Mouse (Mus musculus): ENCODE data around the gene Il4. TPM values are rescaled to one million over a fixed set of nuclear protein-coding genes. Genes with fewer than 3 reads are reported as not detected.

Gene Il4
- not detected for total RNA-seq (2021)
- long read RNA-seq, experiment 1: 0 reads
- long read RNA-seq, experiment 2: 0 reads

DNA sequence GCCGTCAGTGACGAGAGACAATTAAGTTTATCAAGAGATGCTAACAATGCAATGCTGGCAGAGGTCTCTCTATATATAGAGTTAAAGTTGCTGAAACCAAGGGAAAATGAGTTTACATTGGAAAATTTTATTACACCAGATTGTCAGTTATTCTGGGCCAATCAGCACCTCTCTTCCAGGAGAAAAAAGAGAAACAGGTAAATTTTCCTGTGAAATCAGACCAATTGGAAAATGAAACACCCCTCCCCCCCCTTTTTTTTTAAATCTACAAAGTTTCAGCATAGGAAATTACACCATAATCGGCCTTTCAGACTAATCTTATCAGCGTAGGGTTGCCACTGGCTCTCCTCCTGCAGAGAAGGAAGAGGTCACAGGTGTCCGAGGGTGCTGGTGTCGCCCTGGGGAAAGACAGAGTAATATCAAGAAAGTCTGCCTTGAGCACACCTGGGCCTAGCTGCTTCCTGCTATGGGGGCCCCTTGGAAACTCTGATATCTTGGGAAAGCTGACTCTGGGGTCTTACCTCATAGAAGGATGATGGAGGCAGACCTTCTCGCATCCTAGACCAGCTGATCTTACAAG lies at the start of gene Il4:
Gene Il4 (minus strand): TSS at position 51 of the 580 bp plus-strand sequence.
- no peak for TF ChIP-seq CTCF (IDR thresholded peaks at IDR 0.05)
- Histone ChIP-seq H3K27ac (no peak within 1 kb of the TSS), H3K4me3 (no peak within 1 kb of the TSS)
- intact Hi-C loops (cut with DNase I): no loop called here
- DNase-seq: no peak

DNA sequence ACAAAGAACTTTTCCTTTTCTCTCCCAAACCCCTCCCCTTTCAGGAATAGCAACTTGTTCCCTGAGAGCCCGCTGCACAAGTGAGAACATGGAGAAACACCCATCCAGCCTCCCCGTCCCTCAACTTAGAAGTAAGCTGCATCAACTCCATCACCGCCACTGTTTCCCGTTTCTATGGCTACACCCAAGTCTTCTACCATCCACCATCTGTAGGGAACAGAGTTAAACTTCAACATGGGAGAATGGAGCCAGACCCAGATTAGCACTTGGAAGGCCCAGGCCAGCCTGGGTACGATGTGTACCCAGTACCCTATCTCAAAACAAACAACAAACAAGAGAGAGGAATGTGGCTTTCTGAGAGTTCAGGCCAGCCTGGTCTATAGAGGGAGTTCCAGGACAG lies 45.6 kb upstream of the Il4 start:
- Histone ChIP-seq H3K27ac (no peak overlapping the region), H3K4me3 (no peak overlapping the region)
- no peak for TF ChIP-seq CTCF (IDR thresholded peaks at IDR 0.05)
- DNase-seq: no peak
- intact Hi-C loops (cut with DNase I): no loop called here

DNA sequence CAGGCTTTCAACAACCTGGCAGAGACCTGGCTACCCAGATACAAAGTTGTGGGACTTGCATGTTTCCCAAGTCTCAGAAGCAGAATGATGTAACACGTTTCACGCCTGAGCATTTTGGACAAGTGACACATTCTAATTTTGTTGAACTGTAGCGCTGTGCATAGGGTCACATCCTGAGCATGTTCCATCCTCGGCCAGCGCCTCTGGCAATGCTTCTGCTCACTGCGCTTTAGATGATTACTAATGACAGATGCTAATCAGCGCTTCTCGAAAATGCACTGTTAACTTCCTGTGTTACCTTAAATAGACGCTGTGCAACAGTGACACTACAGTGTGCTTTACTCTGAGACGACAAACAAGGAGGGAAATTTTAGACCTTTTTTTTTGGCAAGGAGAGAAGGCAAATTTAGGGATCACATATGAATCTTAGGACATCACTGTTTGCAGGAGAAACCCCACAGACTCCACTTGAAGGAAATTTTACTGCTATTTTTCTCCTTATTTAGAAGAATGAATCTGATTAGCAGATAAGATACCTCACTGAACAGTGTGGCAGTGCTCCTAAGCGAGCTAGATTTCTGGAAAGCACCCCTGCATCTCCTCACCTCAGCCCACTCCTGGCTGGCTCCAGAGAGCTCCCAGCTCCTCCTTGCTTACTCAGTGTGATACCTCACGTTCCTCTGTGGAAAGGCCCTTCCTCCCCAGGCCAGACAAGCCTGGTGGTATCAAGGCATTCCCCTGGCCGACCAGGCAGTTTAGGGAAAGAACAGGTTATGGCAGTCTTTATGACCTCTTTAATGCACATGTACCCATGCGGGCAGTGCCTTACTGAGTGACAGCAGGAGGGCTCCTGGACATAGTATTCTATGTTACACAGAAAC lies 44.6 kb upstream of the Il4 start:
- Histone ChIP-seq H3K4me3 (no peak overlapping the region), H3K27ac (no peak overlapping the region)
- TF ChIP-seq CTCF (IDR thresholded peaks at IDR 0.05): no peak
- no peak for DNase-seq
- intact Hi-C loops (cut with DNase I): no loop called here

DNA sequence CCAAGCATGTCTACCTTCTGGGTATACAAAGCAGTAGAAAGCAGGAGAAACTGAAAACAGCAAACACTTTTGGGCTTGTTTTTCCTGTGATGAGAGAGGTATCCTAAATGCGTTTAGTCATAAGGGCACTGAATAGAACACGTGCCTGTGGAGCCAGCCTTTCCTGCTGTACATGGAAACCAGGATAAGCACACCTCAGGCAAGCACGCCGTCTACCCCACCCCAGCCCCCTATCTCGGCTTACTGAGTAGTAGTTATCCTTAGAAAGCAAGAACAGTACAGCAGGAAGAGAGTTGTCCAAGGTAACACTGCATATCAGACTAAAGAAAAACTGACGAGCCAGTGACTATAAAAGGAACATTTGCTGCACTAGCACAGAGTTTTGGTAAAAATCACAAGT lies 39.4 kb upstream of the Il4 start:
- intact Hi-C loops (cut with DNase I): no loop called here
- no peak for DNase-seq
- no peak for TF ChIP-seq CTCF (IDR thresholded peaks at IDR 0.05)

DNA sequence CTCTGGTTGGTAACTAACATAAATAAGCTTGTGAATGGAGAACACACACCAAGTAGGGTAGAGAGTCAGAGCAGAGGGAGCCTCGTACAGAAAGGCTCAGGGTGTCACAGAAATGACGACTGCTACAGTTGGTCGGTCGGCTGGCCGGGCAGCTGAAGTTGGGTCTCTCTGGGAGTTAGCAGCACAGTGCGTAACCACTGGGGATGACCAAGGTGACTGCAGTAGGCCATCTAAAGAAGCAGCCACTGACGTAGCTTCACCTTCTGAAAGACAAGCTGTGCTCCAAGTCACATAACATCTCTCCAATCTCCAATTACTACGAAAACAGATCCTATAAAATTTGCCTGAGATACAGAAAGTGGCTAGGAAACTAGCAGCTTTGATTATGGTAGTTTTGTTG lies 38.9 kb upstream of the Il4 start:
- Histone ChIP-seq H3K4me3 (no peak overlapping the region), H3K27ac (no peak overlapping the region)
- intact Hi-C loops (cut with DNase I): no loop called here
- DNase-seq: no peak
- no peak for TF ChIP-seq CTCF (IDR thresholded peaks at IDR 0.05)

More for the DNA sequence above, 39.4 kb upstream of the Il4 start:
- H3K4me3 ChIP-seq: no peak overlapping the region
- H3K27ac ChIP-seq: no peak overlapping the region

DNA sequence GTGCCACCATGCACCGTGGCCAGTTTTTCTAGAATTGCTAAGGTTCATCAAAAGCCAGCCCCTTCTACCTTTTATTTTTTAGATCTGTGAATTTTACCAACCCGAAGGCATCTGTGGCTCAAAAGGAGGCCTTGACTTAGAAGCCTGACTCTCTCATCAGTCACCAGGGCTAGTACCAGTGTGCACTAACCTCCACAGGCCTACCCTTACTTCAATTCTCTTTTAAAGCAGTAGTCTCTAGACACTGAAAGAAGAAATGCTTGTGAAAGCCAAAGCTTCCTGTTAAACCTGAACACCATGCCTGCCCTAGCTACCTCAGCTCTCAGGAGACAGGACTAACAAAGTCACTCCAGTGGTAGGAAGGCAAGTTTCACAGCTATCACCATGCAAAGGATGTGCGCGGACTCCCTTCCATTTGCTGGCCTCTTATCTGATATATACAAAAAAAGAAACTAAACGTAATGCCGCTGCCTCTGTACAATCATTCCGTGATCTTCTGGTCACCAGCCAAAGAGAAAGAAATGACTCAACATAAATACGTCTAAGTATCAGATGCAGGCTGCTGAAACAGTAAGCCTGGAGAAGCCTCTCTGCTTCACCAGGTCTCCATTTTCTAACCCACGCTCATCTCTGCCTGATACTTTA lies 38.2 kb upstream of the Il4 start:
- intact Hi-C loops (cut with DNase I): no loop called here
- no peak overlapping the region for H3K4me3 ChIP-seq
- no peak overlapping the region for H3K27ac ChIP-seq
- no peak for TF ChIP-seq CTCF (IDR thresholded peaks at IDR 0.05)
- no peak for DNase-seq

DNA sequence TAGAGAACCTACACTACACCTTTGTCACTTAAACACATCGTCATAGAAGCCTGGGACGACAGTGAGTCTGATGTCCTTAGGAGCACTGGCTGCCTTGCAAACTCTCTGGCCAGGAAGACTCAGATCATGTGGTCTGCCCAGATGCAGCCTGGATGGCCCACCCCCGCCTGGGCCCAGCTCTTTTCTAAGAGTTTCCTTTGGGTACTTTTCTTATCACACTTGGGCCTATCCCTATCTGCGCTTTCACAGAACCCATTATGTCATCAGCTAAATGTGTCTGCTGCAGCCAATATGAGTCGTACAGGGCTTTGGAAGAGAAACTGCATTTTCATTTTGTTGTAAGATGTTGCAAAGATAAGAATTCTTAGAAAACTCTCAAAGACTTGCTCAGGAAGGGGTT lies 36.6 kb upstream of the Il4 start:
- DNase-seq: no peak
- no peak overlapping the region for H3K27ac ChIP-seq
- TF ChIP-seq CTCF (IDR thresholded peaks at IDR 0.05): no peak

DNA sequence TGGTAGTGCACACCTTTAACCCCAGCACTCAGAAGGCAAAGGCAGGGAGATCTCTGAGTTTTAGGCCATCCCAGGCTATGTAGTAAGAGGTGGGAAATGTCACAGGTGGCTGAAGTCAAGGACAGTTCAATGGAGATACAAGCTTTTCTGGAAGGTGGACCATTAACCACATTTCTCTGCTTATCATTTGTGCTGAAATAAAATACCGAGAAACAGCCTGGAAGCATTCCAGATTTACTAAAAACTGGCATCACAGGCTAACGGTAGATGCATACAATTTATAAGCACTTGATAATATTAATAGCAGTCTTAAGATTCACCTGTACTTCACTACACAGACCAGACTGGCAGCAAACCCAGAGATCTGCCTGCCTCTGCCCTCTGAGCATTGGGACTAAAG lies 34.0 kb upstream of the Il4 start:
- intact Hi-C loops (cut with DNase I): no loop called here
- DNase-seq: no peak
- TF ChIP-seq CTCF (IDR thresholded peaks at IDR 0.05): no peak
- Histone ChIP-seq H3K27ac (no peak overlapping the region), H3K4me3 (no peak overlapping the region)

More for the DNA sequence above, 36.6 kb upstream of the Il4 start:
- intact Hi-C loops (cut with DNase I): no loop called here
- H3K4me3 ChIP-seq: no peak overlapping the region

DNA sequence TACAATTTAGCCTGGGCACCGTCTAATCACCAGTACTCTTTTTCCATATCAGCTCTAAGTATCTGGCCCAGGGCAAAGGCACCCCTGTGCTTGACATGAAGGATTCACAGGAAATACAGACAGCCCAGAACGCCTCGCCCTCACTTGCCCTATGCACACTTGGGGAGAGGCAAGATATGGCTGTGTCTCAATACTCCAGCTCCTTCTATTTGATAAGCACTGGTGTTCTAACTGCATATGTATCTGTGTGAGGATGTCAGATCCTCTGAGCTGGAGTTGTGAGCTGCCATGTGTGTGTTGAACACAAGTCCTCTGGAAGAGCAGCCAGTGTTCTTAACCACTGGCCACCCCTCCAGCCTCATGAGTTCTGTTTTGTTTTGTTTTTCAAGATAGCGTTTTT lies 33.0 kb upstream of the Il4 start:
- intact Hi-C loops (cut with DNase I): no loop called here
- Histone ChIP-seq H3K27ac (no peak overlapping the region), H3K4me3 (no peak overlapping the region)
- DNase-seq: no peak
- TF ChIP-seq CTCF (IDR thresholded peaks at IDR 0.05): no peak

DNA sequence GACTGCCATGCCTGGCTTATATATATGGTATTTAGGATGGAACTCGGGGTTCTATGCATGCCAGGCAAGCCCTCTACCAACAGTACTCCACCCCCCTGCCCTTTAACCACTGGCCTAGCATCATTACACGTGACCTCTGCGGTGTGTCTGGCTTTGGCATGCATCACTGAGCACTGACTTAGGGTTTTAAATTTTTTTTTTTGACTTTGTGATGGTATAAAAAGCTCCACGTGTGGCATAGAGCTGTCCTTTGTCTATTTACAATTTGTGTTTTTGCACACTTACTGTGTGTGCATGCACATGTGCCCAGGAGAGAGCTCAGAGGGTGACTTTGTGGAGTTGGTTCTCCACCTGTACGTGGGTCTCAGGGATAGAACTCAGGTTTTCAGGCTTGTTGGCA lies 25.5 kb upstream of the Il4 start:
- no peak for DNase-seq
- no peak overlapping the region for H3K27ac ChIP-seq
- TF ChIP-seq CTCF (IDR thresholded peaks at IDR 0.05): no peak
- H3K4me3 ChIP-seq: no peak overlapping the region
- intact Hi-C loops (cut with DNase I): no loop called here

DNA sequence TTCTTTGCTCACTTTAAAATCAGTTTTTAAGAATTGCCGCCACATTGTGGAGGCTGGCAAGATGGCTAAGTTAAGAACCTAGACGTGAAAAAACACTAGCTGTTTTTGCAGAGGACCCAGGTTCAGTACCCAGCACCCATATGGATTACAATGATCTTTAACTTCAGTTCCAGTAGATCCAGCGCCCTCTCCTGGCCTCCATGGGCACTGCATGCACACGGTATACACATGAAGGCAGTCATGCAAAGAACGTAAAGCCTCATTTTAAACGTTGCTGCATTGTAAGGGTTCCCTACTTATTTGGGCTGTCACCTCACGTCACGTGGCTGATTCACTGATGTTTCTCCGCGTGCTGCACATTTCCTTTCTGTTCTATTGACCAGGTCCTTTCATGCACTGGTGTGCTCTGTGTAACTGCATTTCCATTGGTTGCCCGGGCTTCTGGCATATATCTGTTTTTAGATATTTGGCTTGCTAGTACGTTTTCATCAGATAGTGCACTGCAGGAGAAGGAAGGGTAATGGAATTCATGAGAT lies 24.3 kb upstream of the Il4 start:
- peak; percentile 25; the same call in 1 of the 2 replicates for TF ChIP-seq CTCF (IDR thresholded peaks at IDR 0.05)
- H3K27ac ChIP-seq: no peak overlapping the region
- DNase-seq: no peak
- no peak overlapping the region for H3K4me3 ChIP-seq
- intact Hi-C loops (cut with DNase I): no loop called here

DNA sequence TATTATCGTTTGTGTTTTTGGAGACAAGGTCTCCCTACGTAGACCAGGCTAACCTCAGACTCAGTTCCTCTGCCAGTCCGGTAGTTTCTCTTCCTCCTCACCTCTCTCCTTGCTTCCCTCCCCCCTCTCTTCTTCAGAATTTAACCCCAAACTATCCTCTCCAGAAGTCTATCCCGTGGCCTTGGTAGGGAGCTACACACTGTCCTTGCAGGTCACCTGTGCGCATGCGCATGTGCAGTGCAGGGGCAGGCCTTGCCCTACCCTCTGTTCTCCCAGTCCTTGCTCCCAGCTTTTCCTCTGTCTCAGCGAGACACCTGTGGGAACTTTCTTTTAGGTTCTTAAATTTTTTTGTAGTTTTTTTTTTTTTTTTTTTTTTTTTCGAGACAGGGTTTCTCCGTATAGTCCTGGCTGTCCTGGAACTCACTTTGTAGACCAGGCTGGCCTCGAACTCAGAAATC lies 19.4 kb upstream of the Il4 start:
- Histone ChIP-seq H3K4me3 (no peak overlapping the region), H3K27ac (no peak overlapping the region)
- TF ChIP-seq CTCF (IDR thresholded peaks at IDR 0.05): no peak
- no peak for DNase-seq
- intact Hi-C loops (cut with DNase I): no loop called here
